Mouse (Mus musculus) adrenal gland, postnatal 10 days (tissue): ENCODE data around the gene Gpr65. TPM values are rescaled to one million over a fixed set of nuclear protein-coding genes. Genes with fewer than 3 reads are reported as not detected.
"Not testable (repeated sequence)": the region's sequence is repeated elsewhere in the genome, so short reads cannot be mapped to it uniquely, and the experiment has no call there.

ENCODE experiments used
- DNase-seq: peaks from one replicate; pipeline ENCODE4 v3.0.0; 2021; ENCODE audit warnings: mixed read lengths
- long read RNA-seq, 2 experiments: library from polyadenylated mRNA; stranded (forward); transcript quantifications; one replicate each; pipeline ENCODE4 v2.0.0; 2021
- total RNA-seq, 2 experiments: library from RNA; stranded (reverse); gene quantifications; 2 replicates each; pipeline ENCODE4 v1.2.3; 2021

The Gpr65 gene
- 1 to 10 TPM in 1 of 2 experiments, under 1 TPM in 1; 0.79 to 1.7 TPM for total RNA-seq
- long read RNA-seq, experiment 1, partial matches to known transcripts = 0 of 1 reads
- long read RNA-seq, experiment 1, other reads (novel, unspliced or antisense) = 0 of 1 reads
- long read RNA-seq, experiment 2, partial matches to known transcripts = 0 of 1 reads
- long read RNA-seq, experiment 2, other reads (novel, unspliced or antisense) = 0 of 1 reads

- no peak for DNase-seq
These were observed at the start of gene Gpr65 for GRCm38 (mm10) chr12:98268441-98269369. Gene Gpr65, plus strand, starts transcription at chr12:98268635.

- DNase-seq = no peak
These were observed 45.1 kb upstream of the Gpr65 start for GRCm38 (mm10) chr12:98223286-98223685.

- no peak for DNase-seq
These were observed 41.4 kb upstream of the Gpr65 start for GRCm38 (mm10) chr12:98227037-98227436.

GRCm38 (mm10) chr12:98238478-98238877, 30.0 kb upstream of the Gpr65 start:
- not testable (repeated sequence) for DNase-seq

GRCm38 (mm10) chr12:98244161-98244560, 24.3 kb upstream of the Gpr65 start:
- no peak for DNase-seq

GRCm38 (mm10) chr12:98244865-98245264, 23.6 kb upstream of the Gpr65 start:
- DNase-seq = no peak

GRCm38 (mm10) chr12:98246835-98247234, 21.6 kb upstream of the Gpr65 start:
- no peak for DNase-seq

GRCm38 (mm10) chr12:98249671-98250070, 18.8 kb upstream of the Gpr65 start:
- DNase-seq = no peak

GRCm38 (mm10) chr12:98250327-98250726, 18.1 kb upstream of the Gpr65 start:
- no peak for DNase-seq

- no peak for DNase-seq
These were observed 16.0 kb upstream of the Gpr65 start for GRCm38 (mm10) chr12:98252417-98252816.

GRCm38 (mm10) chr12:98255373-98255995, 13.0 kb upstream of the Gpr65 start:
- no peak for DNase-seq

- DNase-seq = no peak
These were observed 10.0 kb upstream of the Gpr65 start for GRCm38 (mm10) chr12:98258371-98258844.

- DNase-seq = peak; percentile 94
These were observed 9.5 kb upstream of the Gpr65 start, which contains the start of gene Galc for GRCm38 (mm10) chr12:98258845-98259517. Gene Galc, minus strand, starts transcription at chr12:98259459.

- no peak for DNase-seq
These were observed 8.9 kb upstream of the Gpr65 start for GRCm38 (mm10) chr12:98259518-98259852.

GRCm38 (mm10) chr12:98265697-98266096, 2.7 kb upstream of the Gpr65 start:
- DNase-seq = no peak

GRCm38 (mm10) chr12:98269791-98270745, 1.6 kb downstream of the Gpr65 start:
- DNase-seq = no peak

- DNase-seq = no peak
These were observed 2.6 kb downstream of the Gpr65 start for GRCm38 (mm10) chr12:98270810-98271566.

GRCm38 (mm10) chr12:98272433-98272832, 4.0 kb downstream of the Gpr65 start:
- DNase-seq = no peak

- peak; percentile 78 for DNase-seq
These were observed 12.1 kb downstream of the Gpr65 start for GRCm38 (mm10) chr12:98280530-98280929.

- DNase-seq = no peak
These were observed 12.6 kb downstream of the Gpr65 start for GRCm38 (mm10) chr12:98280996-98281395.
